Mouse (Mus musculus): ENCODE data around the gene Ly6c1.
"Not testable (repeated sequence)": the region's sequence is repeated elsewhere in the genome, so short reads cannot be mapped to it uniquely, and the experiment has no call there.

The Ly6c1 gene

DNA sequence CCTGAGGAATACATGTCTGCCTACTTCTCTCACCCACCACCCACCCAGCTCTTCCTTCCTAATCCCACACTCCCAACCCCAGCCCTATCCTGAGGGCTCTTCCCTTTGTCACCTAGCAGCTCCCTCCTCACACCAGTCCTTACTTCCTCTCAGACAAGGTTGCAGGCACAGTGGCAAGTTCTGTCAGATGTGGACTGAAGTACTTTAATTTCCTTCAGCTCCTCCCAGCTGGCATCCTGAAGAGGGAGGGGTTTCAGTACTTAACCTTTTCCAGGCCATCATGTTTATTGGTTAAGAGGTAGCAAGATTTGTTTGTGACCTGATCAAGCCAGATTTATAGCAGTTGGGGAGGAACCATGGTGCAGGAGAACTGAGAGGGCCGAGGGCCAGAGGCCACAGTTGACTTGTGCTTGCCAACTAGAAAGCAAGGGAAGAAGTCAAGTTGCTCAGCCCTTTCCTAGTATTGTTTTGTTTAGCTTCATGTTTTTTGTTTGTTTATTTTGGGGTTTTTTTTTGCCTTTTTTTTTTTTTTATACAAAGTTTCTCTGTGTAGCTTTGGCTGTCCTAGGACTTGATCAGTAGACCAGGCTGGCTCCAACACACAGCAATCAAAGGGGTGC lies at the start of gene Ly6c1:
Gene Ly6c1 (minus strand): TSS at position 189 of the 620 bp plus-strand sequence.
- not testable (repeated sequence) for DNase-seq (ENCODE audit: low read depth)

DNA sequence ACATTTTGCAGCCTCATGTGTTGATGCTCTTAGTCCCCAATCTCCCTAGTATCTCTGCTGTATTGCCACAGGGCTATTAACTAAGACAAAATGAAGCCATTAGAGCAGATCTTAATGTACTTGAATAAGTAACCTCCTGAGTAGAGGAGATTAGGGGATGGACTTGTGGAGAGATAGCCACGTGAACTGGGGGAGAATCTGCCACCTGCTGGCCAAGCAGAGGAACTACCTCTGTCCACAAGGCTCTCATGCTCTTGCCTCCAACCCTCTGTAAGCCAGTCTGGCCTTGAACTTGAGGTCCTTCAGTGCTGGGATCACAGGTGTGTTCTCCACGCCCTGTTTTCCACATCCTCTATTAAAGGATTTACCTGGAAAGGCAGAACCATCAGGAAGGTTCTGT lies 39.4 kb upstream of the Ly6c1 start:
- DNase-seq (ENCODE audit: low read depth) = not testable (repeated sequence)

DNA sequence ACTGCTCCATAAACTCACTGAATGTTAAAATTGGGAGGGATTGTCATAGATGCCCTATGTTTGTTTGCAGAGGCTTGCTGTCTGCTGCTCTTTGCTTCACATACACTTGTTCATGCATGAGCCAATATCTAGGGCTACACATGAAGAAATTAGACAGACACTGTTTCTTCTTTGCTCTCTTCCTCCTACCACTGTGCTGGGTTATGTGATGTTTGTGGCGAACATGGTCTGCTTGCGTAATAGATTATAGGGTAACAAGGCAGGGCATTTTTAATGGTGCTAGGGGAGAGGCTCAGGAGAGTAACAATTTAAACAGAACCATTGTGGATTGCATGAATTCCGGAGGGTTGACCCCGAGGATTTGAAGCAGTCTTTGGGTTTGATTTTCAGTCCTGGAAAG lies 21.3 kb upstream of the Ly6c1 start:
- DNase-seq (ENCODE audit: low read depth) = no peak

DNA sequence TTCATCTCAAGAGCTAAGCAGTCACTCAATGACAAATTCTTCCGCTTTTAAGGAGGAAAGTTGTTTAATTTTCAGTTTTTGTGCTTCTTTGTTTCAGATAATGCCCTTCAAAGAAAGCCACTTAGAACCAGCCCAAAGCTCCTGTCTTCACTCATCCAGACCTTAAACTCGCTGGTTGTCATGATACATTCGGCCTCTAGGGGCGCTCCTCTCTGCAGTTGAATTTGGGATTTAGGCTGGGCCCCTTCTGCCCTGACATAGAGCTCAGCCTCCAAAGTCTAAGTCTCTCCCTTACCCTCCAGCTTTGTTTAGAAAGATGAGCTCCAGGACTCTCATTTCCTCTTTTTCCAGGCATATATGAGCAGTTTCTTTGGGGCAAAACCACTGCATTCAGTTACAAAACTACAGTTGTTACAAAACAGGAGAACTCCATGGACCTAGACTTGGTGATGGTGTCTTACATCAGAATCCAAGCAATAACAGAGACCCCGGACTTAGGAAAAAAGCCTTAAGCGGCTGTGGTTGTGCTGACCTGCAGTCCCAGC lies 13.5 kb upstream of the Ly6c1 start:
- peak; percentile 70 for DNase-seq (ENCODE audit: low read depth)

DNA sequence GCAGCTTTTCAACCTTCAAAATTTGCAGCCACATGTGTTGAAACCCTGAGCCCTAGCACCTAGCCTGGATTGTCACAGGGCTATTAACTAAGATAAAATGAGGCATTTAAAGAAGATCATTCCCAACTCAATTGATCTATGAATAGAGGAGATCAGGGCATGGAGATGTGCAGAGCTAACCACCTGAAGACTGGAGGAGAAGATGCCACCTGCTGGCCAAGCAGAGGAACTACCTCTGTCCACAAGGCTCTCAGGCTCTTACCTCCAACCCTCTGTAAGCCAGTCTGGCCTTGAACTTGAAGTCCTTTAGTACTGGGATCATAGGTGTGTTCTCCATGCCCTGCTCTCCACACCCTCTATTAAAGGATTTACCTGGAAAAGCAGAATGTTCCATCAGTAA lies 11.9 kb upstream of the Ly6c1 start:
- DNase-seq (ENCODE audit: low read depth) = peak; percentile 24

DNA sequence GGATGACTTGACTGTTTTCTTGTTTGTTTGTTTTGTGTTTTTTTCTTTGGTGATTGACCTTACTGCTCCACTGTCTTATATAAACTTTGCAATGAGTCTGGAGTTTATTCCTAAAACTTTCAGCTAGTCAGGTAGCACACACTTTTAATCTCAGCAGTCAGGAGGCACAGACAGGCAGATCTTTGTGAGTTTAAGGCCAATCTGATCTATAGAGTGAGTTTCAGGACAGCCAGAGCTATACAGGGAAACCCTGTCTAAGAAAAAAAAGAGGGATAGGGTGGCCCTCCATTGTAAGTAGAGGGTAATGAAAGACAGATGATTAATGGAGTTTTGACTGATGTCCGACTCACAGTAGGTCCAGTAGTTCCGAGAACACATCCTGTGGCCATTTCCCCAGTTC lies 7.4 kb upstream of the Ly6c1 start:
- DNase-seq (ENCODE audit: low read depth) = no peak

DNA sequence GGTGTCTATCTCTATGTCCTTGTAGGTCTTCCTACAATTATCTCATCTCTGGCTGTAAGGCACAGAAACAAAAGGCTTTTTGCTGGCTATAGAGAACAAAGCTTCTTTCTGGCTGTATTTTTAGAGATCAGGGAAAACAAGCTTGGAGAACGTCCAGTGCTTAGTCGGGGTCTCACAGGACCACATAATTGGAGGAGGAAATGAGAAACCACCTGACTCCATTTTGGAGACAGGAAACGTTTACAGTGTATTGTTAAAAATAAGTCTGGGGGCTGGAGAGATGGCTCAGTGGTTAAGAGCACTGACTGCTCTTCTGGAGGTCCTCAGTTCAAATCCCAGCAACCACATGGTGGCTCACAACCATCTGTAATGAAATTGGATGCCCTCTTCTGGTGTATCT lies 6.8 kb upstream of the Ly6c1 start:
- not testable (repeated sequence) for DNase-seq (ENCODE audit: low read depth)

DNA sequence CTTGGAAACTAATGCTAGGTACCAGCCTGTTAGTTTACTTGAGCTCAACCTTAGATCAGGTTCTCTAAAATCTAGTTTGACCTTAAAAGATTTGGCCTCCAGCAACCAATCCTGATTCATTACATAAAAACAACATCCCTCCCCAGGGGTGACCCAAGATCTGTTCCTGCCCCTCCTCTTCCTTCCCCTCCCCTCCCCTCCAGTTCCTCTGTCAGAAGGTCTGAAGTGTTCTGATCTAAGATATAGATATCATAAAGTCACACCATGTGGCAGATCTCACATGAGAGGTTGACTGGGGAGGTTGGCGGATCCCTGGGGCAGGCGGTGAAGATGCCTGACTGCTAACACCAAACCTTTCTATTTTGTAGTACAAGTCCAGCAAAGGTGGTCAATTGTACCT lies 3.8 kb upstream of the Ly6c1 start:
- not testable (repeated sequence) for DNase-seq (ENCODE audit: low read depth)

DNA sequence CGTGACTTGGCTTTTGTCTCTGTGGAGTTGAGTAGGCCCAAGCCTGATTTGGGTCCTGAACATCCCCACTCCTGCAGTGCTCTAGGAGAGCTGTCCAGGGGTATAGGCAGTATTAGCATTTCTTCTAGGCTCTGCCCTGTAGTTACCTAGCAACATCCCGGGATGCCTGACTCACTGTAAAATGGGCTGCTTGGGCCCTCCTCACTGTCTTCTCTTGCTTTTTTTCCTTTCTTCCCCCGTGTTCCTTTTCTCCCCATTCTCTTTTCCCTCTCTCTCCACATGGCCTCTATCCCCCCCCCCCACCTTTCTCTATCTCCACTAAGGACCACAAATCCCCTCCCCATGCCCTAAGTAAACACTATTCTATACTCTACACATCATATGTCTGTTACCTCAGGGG lies 2.5 kb upstream of the Ly6c1 start:
- DNase-seq (ENCODE audit: low read depth) = not testable (repeated sequence)

DNA sequence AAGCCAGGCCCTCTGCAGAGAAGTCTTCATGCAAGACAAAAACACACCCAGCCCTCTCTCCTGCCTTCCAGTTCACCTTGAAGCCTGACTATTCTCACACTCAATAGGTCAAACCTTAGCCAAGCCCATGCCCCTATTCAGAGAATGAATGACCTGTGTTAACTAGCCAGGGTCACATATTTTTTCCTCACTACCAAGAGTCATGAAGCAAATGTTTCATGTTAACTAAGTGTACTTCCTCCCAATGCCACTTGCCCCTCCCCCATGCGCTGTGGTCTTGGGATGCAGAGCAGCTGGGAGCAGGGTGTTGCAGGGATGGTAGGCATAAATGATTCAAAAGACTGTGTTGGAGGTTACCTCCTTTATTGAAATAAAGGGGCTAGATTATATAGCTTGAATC lies 2.0 kb upstream of the Ly6c1 start:
- not testable (repeated sequence) for DNase-seq (ENCODE audit: low read depth)

DNA sequence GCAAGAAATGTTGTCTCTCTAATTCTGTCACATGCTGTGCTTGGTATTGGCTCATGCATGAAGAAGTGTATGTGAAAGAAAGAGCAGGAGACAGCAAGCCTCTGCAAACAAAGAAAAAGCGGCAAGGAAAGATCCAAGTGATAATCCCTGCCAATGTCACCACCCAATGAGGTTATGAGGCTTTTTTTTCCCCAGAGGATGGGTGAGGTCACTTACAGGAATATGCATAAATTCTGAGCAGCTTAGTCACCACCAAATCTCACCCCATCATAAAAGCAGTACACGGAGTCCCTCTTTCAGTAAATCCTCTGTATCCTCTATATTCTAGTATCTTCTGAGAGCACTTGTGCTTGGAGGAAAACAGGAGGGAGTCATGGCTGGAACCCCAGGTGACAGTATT lies 1.2 kb upstream of the Ly6c1 start:
- not testable (repeated sequence) for DNase-seq (ENCODE audit: low read depth)

DNA sequence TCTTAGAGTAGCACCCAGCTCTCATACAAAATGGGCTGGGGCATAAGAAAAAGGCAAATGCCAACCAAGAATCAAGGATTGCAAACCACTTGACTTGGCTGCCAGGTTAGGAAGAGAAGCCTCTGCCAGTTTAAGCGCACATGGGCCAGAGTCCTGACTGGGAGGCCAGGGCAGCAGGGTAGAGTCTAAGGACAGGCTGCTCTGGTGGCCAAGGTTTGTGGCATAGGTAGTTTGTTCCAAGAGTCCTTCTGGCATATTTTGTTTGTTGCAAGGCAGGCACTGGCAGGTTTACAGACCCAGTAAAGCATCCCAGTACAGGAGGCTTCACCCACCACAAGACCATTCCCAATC lies 685 bp downstream of the Ly6c1 start:
- not testable (repeated sequence) for DNase-seq (ENCODE audit: low read depth)

DNA sequence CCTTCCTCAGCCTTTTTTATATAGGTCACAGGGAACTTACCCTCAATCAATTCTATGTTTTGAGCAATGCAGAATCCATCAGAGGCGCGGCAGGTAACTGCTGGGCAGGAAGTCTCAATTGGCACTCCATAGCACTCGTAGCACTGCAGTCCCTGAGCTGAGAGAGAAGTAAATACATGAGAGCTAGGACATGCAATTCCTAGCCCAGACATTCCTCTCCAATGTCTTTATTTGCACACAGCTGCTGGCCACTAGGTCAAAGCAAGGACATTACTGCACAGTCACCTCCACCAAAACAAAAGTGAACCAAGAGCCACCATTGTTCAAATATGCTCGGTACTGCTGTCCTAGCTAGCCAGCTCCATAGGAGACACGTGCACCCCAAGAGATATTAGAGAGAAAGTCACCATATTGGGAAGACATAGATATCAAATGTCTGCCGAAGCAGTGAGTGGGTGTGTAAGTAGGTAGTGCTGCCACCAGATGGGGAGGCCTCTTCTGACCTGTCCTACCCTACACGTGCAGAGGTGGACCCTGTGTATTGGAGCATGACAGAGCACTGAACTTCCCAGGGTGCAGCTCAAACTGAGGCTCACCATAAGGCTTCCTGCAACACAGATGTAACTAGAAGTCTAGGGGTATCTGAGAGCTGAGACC lies 1.2 kb downstream of the Ly6c1 start:
- not testable (repeated sequence) for DNase-seq (ENCODE audit: low read depth)

DNA sequence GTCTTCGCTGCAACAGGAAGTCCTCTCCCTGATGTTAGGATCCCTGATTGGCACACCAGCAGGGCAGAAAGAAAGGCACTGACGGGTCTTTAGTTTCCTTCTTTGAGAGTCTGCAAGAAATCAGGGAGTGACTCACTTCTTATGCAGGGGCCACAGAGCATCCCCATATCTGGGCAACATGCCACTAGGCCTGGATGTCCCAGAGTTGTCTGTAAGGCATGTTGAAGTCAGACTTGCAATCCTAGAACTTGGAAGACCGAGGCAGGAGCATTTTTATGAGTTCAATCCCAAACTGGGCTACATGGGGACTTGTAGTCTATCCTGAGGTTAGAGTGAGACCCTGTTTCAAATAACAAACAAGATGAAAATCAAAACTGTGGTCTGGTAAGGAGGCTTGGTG lies 3.1 kb downstream of the Ly6c1 start:
- not testable (repeated sequence) for DNase-seq (ENCODE audit: low read depth)

DNA sequence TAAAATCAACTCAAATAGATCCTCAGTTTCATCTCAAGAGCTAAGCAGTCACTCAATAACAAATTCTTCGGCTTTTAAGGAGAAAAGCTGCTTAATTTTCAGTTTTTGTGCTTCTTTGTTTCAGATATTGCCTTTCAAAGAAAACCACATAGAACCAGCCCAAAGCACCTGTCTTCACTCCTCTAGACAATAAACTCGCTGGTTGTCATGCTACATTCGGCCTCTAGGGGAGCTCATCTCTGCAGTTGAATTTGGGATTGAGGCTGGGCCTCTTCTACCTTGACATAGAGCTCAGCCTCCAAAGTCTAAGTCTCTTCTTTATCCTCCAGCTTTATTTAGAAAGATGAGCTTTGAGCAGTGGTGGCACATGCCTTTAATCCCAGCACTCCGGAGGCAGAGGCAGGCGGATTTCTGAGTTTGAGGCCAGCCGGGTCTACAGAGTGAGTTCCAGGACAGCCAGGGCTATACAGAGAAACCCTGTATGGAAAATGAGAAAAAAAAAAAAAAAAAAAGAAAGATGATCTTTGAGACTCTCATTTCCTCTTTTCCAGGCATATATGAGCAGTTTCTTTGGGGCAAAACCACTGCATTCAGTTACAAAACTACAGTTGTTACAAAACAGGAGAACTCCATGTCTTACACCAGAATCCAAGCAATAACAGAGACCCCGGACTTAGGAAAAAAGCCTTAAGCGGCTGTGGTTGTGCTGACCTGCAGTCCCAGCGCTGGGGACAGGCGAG lies 27.4 kb downstream of the Ly6c1 start:
- not testable (repeated sequence) for DNase-seq (ENCODE audit: low read depth)

DNA sequence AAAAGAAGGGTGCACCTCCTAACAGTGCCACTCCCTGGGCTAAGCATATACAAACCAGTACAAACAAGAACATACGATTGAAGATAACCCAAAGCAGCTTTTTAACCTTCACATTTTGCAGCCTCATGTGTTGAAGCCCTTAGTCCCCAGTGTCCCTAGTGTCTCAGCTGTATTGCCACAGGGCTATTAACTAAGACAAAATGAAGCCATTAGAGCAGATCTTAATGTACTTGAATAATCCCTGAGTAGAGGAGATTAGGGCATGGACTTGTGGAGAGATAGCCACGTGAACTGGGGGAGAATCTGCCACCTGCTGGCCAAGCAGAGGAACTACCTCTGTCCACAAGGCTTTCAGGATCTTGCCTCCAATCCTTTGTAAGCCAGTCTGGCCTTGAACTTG lies 29.2 kb downstream of the Ly6c1 start:
- DNase-seq (ENCODE audit: low read depth) = not testable (repeated sequence)
